Mouse (Mus musculus): ENCODE measurements around the gene Faiml. TPM values are rescaled to one million over a fixed set of nuclear protein-coding genes. Genes with fewer than 3 reads are reported as not detected.

Gene Faiml
- not detected in 2 replicates for total RNA-seq (2015; ENCODE audit: low replicate concordance)
- total RNA-seq (2017; ENCODE audit: low replicate concordance): not detected in 2 replicates

DNA sequence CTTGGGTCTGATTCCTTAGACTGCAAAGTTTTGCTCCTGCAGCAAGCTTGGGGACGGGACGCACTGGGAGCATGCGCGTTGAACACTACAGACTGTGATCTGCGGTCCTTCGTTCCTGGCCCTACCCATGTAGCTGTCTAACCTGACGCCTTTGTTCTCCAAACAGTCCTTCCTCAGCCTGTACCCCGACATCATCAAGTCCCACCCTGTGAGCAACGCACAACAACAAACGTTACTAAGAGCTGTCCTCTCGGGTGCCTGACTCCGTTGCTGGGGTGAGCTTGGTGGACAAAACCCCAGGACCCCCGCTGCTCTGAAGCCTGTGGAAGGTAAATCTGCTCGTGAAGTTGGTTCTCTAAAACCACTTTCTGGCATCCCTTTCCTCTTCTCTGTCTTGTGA is at the start of gene Faiml:
Faiml (minus strand) TSS at position 101 of the 400 bp plus-strand sequence.
- ATAC-seq (replicated peaks; ENCODE audit: low FRiP score, poor library complexity, severe bottlenecking): no peak

DNA sequence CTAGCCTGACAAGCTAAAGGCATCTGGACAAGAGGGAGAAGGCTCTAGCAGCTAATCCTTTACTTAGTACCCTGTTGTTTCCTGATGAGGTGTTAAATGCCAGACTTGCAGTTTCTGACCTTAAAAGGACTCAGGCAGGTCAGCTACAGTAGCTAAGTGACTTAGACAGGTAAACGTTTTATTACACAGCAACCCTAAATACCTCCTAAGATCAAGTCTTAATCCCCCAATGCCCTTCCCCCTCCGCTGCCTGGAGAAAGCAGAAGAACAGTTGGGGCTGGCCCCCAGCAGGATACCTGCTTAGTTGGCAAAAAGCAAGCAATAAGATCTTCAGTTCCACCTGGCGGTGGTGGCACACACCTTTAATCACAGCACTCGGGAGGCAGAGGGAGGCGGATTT is 21.9 kb upstream of the Faiml start:
- no peak for ATAC-seq (replicated peaks; ENCODE audit: low FRiP score, poor library complexity, severe bottlenecking)

DNA sequence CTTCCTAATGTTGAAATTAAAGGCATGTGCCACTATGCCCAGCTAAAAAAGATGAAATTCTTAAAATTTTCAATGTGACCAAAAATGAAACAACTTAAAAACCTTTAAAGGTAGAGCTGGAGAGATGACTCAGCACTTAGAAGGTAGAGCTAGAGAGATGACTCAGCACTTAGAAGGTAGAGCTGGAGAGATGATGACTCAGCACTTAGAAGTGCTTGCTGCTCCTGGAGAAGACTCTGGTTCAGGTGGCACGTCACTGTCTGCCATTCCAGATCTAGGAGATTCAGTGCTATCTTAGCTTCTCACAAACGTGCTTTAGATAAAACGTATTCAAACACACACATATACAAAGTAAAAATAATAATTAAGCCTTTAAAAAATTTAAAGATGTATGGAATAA is 19.8 kb upstream of the Faiml start:
- ATAC-seq (replicated peaks; ENCODE audit: low FRiP score, poor library complexity, severe bottlenecking): peak; percentile 96

DNA sequence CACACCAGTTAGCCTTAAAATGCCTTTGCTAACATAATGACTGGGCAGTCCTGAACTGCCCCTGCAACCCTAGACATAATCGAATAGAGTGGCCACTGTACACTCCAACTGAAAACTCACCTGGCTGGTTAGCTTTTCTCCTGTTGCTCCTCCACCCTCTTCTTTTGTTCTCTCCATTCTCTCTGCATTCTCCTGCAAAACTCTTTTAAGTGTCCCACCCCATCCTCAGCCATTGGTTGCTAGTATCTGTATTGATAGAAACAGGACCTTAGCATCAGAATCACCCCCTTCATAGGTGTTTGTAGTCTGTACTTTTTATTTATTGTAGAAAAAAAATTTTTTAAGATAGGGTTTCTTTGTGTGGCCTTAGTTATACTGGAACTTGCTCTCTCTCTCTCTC is 19.2 kb upstream of the Faiml start:
- ATAC-seq (replicated peaks; ENCODE audit: low FRiP score, poor library complexity, severe bottlenecking): no peak

GRCm38 (mm10) chr9:99253861-99254260 is 16.8 kb upstream of the Faiml start:
- no peak for ATAC-seq (replicated peaks; ENCODE audit: low FRiP score, poor library complexity, severe bottlenecking)

- ATAC-seq (replicated peaks; ENCODE audit: low FRiP score, poor library complexity, severe bottlenecking): no peak
These were observed 11.9 kb upstream of the Faiml start for GRCm38 (mm10) chr9:99248906-99249305.

- peak; percentile 78 for ATAC-seq (replicated peaks; ENCODE audit: low FRiP score, poor library complexity, severe bottlenecking)
These were observed 11.3 kb upstream of the Faiml start for GRCm38 (mm10) chr9:99248304-99248703.

DNA sequence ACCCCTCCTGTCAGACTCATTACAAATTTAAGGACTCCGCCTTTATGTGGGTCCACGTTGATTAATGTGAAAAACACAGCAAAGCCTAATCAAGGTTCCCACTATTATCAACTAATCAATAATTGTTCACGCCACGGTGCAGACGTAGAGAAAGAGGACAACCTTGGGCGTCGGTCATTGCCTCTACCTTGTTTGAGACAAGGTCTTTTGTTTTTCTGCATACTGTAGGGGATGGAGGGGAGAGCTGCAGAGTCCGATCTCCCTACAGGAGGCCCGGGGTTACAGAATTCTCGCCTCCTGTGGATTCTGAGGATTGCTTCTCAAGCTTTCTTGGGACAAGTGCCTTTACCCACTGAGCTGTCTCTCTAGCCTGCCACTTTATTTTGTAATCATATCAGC is 6.9 kb upstream of the Faiml start:
- ATAC-seq (replicated peaks; ENCODE audit: low FRiP score, poor library complexity, severe bottlenecking): no peak

GRCm38 (mm10) chr9:99243190-99243894 is 6.3 kb upstream of the Faiml start, which contains the start of gene Cep70:
Gene Cep70, plus strand, starts transcription at chr9:99243367.
- ATAC-seq (replicated peaks; ENCODE audit: low FRiP score, poor library complexity, severe bottlenecking): peak; percentile 84

DNA sequence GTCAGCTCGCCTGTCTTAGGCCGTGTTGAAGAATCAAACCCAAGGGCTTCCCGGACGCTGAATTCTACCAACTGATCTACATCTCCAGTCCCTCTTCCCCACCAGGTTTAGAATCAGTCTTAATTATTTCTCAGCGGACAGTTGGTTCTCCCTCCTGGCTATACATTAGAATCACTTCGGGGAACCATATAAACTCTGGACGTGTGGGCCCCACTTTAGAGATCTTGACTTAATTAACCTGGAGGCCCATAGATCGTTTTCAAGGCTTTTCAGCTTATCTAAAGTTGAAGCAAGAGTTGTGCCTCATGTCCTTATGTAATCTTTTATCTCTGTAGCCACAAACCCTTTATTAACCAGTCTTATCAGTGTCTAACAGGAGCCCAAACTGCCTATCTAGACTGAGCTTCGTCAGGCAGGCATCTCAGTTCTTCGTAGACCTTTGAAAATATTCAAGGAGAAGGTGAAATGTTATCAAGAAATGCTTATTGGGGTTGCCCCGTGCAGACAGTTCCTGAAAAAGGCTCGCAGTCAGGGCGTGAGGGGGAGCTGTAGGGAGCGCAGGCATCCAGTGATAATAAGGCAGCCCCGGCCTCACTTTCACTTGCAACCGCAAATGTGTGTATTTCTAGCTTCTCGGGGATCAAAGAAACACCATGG is 5.6 kb upstream of the Faiml start:
- peak; percentile 62 for ATAC-seq (replicated peaks; ENCODE audit: low FRiP score, poor library complexity, severe bottlenecking)

- ATAC-seq (replicated peaks; ENCODE audit: low FRiP score, poor library complexity, severe bottlenecking): 0 out of 2 replicates have a peak, but pooled peaks have one; percentile 35
These were observed 5.0 kb upstream of the Faiml start for GRCm38 (mm10) chr9:99242035-99242434.

DNA sequence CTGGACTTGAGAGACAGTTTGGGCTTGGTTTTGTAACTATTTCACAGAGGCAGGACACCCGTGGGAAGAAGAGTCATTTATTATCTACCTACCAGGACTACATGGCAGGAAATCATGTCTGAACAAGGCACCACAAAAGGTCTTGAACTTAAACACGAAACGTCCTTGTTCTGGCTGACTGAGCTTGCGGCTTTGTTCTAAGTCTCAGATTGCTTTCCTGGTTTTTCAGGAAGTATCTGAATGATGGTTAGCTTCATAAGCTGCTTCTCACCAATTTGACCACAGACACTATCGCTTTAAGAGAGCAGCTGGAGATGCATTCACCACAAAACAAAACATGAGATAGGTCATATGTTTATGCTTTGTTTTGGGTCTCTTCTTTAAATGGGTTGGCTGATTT is 3.5 kb upstream of the Faiml start:
- ATAC-seq (replicated peaks; ENCODE audit: low FRiP score, poor library complexity, severe bottlenecking): no peak

- no peak for ATAC-seq (replicated peaks; ENCODE audit: low FRiP score, poor library complexity, severe bottlenecking)
These were observed 2.2 kb upstream of the Faiml start for GRCm38 (mm10) chr9:99239256-99239655.

DNA sequence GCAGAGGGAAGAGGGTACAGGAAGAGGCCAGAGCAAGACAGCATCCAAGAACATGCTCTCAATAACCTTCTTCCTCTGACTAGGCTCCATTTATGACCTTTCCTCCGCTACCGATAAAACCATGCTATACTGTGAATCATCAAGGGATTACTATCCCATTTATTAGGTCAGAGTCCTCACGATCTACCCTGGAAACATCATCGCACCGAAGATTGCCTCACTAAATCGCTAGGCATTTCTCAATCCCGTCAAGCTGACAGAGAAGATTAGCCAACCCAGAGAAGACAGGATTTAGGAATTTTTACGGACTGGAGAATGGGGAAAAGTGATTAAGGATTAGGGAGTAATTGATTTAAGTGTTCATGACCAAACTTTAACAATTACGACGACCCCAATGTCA is 1.2 kb upstream of the Faiml start:
- no peak for ATAC-seq (replicated peaks; ENCODE audit: low FRiP score, poor library complexity, severe bottlenecking)

- ATAC-seq (replicated peaks; ENCODE audit: low FRiP score, poor library complexity, severe bottlenecking): no peak
These were observed 7.6 kb downstream of the Faiml start for GRCm38 (mm10) chr9:99229450-99229849.

DNA sequence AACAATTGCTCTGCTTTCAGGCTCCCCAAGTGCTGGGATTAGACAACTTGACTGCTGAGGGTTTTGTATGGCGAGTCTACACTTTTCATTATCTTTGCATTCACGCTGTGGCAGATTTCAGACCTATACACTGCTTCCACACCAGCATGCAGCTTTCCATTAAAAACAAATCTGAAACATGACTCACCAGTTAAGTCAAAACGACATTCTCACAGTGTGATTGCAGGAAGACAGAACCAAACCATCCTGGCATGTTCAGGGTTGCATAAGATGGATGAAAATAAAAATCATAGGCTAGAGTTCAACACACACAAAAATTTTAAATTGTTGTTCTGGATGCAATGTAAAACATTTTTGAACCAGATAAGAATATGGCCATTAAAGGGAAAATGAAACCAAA is 12.5 kb downstream of the Faiml start:
- no peak for ATAC-seq (replicated peaks; ENCODE audit: low FRiP score, poor library complexity, severe bottlenecking)

GRCm38 (mm10) chr9:99221636-99222035 is 15.4 kb downstream of the Faiml start:
- ATAC-seq (replicated peaks; ENCODE audit: low FRiP score, poor library complexity, severe bottlenecking): 0 out of 2 replicates have a peak, but pooled peaks have one; percentile 61

DNA sequence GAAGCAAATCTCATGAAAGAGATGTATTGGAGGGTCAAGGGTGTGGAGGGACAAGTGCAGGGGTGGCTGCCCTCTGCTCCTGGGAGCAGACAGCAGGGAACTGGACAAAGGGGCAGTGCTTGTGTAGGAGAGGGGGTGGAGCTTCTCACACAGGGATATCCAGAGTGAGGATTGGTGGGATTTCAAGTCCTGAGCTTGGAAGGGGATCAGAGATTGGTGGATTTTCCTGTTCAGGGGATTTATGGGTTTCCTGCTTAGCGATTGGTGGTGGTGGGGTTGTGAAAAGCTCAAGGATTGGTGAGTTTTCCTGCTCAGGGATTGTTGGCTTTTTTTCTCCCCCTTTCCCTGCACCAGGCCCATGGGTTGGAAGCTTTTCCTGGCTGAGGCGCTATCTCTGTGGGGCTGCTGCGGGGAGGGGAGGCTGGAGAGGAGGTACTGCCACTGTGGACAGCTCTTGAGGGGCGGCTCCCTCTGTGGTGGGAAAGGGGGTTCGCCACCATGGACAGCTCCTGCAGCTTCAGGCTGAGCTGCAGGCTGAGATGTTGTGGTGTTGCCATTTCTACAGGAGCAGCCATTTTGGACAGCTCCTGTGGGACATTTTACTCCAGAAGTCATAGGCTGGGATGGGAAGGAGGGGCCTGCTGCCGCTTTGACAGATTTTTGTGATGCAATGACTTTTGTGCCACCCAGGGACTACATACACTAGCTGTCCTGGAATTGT is 18.9 kb downstream of the Faiml start:
- ATAC-seq (replicated peaks; ENCODE audit: low FRiP score, poor library complexity, severe bottlenecking): no peak

- no peak for ATAC-seq (replicated peaks; ENCODE audit: low FRiP score, poor library complexity, severe bottlenecking)
These were observed 20.9 kb downstream of the Faiml start for GRCm38 (mm10) chr9:99216182-99216581.

GRCm38 (mm10) chr9:99212643-99213042 is 24.4 kb downstream of the Faiml start:
- ATAC-seq (replicated peaks; ENCODE audit: low FRiP score, poor library complexity, severe bottlenecking): no peak
